Mouse (Mus musculus): ENCODE results near the gene C1qtnf9. TPM values are rescaled to one million over a fixed set of nuclear protein-coding genes. Genes with fewer than 3 reads are reported as not detected.
A peak's percentile ranks its signal among the peaks of the same experiment; 100 is the strongest.

Gene C1qtnf9
- total RNA-seq, 2 experiments from 2014 or later = not detected

DNA sequence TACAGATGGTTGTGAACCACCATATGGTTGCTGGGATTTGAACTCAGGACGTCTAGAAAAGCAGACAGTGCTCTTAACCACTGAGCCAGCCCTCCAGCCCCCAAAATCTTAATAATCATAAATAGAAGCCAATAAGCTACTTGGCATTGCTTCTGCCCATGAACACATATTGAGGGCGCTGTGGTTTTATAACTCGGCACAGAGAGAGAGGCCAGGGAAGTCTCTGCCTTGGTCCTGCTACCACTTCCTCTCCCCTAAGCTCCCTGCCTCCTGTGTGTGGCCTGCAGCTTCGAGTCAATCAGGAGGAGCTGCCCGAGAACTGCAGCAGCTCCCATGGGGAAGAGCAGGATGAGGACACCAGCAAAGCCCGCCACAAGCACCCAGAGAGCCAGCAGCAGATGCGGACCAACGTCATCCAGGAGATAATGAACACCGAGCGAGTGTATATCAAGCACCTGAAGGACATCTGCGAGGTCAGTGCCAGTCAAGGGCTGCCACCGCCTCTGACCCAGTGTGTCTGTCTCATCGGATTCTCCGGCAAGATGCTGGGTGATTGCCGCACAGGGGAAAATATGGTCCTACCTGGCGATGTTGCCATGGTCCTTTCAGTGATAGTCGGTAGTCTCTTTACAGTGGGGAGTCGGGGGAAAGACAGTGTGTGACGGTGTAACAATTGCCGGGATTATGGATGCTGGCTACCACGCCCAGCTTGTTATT lies 20.6 kb upstream of the C1qtnf9 start:
- ATAC-seq (replicated peaks; ENCODE audit: poor library complexity, severe bottlenecking) = peak; percentile 39

DNA sequence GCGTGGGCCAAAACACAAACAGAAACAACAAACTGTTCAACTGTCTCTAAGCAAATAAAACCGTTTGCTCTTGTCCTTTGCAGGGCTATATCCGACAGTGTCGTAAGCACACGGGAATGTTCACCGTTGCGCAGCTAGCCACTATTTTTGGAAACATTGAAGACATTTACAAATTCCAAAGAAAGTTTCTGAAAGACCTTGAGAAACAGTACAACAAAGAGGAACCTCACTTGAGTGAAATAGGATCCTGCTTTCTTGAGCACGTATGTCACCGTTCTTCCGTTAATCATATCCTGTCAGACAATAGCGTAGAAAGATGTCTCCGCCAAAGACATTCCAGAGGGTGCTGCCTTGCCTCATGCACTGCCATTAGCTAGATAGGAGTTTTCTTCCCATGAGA lies 18.1 kb upstream of the C1qtnf9 start:
- ATAC-seq (replicated peaks; ENCODE audit: poor library complexity, severe bottlenecking) = peak; percentile 56

GRCm38 (mm10) chr14:60751581-60751980 lies 16.4 kb upstream of the C1qtnf9 start:
- no peak for ATAC-seq (replicated peaks; ENCODE audit: poor library complexity, severe bottlenecking)

- ATAC-seq (replicated peaks; ENCODE audit: poor library complexity, severe bottlenecking) = peak; percentile 15; the same call in 1 of the 2 replicates
Observed at GRCm38 (mm10) chr14:60752892-60753800, 14.8 kb upstream of the C1qtnf9 start.

- ATAC-seq (replicated peaks; ENCODE audit: poor library complexity, severe bottlenecking) = no peak
Observed at GRCm38 (mm10) chr14:60753801-60754126, 14.2 kb upstream of the C1qtnf9 start.

DNA sequence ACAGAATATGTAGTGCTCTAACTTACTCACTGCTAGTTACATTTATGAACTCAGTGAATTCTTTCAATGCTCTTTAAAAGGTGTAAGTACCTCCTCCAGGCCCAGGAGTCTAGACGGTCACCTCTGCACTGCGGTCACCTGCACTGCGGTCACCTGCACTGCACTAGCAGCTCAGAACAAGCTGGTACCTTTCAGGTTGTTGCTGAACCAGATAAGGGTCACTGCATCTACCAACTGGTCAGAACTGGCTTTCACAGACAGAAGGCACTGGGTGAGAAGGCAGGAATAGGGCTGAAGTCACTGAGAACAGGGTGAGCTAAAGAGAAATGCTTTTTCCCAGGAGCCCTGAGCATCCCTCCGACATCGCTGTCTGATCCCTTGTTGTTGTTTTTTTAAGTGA lies 13.3 kb upstream of the C1qtnf9 start:
- no peak for ATAC-seq (replicated peaks; ENCODE audit: poor library complexity, severe bottlenecking)

- ATAC-seq (replicated peaks; ENCODE audit: poor library complexity, severe bottlenecking) = no peak
Observed at GRCm38 (mm10) chr14:60756271-60756670, 11.7 kb upstream of the C1qtnf9 start.

DNA sequence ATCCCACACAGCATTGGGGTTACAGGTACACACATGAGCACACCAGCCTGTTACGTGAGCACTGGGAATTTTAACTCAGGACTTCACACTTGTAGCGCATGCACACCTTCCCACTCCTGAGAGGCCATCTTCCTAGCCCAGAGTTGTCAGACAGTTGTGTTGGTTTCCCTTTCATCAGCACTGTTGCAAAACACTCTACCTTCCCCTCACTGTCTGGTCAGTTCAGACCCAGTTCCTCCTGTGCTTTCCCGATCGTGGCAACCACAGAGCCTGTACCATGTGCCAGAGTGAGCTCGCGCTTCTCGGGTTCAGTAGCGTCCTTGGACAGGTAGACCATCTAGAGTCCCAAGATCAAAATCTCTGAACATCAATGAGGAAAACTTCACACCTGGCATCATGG lies 10.7 kb upstream of the C1qtnf9 start:
- ATAC-seq (replicated peaks; ENCODE audit: poor library complexity, severe bottlenecking) = peak; percentile 85

- ATAC-seq (replicated peaks; ENCODE audit: poor library complexity, severe bottlenecking) = peak; percentile 70
Observed at GRCm38 (mm10) chr14:60757722-60758121, 10.2 kb upstream of the C1qtnf9 start.

- no peak for ATAC-seq (replicated peaks; ENCODE audit: poor library complexity, severe bottlenecking)
Observed at GRCm38 (mm10) chr14:60759097-60759496, 8.8 kb upstream of the C1qtnf9 start.

DNA sequence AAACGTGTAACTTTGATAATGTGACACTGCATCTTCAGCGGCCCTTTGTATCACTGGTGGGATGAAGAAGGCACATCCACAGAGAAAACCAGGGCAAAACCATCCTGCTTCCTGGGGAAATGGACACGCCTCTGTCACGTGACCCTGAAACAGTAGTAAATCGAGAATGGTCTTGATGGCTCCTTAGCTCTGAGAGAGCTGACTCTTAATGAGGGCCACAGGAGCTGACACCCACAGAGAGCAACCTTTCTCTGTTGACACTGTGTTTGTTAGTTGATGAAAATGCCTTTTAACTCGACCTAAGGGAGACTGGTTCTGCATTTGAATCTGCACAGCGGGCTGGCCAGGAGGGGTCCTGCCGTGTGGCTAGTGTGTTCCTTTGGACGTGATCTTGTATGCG lies 6.1 kb upstream of the C1qtnf9 start:
- no peak for ATAC-seq (replicated peaks; ENCODE audit: poor library complexity, severe bottlenecking)

GRCm38 (mm10) chr14:60762754-60763153 lies 5.2 kb upstream of the C1qtnf9 start:
- ATAC-seq (replicated peaks; ENCODE audit: poor library complexity, severe bottlenecking) = no peak

DNA sequence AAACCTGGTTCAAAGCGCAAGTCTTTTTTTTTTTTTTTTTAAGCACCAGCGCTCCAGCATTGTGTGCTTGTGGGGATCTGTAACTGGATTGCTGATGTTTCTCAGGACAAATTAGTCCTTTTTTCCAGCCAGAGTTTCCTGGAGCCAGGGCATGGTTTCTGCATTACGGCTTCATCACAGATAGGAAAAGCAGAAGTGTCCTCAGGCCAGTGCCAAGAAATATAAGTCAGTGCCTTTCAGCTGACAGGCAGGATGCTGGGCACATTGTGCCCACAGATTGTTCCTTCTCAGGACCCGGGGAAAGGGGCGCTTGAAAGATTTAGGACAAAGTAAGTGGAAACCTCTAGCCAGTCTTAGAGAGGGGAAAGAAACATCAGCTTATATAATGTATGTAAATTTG lies 4.2 kb upstream of the C1qtnf9 start:
- ATAC-seq (replicated peaks; ENCODE audit: poor library complexity, severe bottlenecking) = peak; percentile 56

GRCm38 (mm10) chr14:60764526-60764925 lies 3.4 kb upstream of the C1qtnf9 start:
- no peak for ATAC-seq (replicated peaks; ENCODE audit: poor library complexity, severe bottlenecking)

- ATAC-seq (replicated peaks; ENCODE audit: poor library complexity, severe bottlenecking) = no peak
Observed at GRCm38 (mm10) chr14:60765025-60765424, 2.9 kb upstream of the C1qtnf9 start.

- ATAC-seq (replicated peaks; ENCODE audit: poor library complexity, severe bottlenecking) = no peak
Observed at GRCm38 (mm10) chr14:60769340-60769739, 1.4 kb downstream of the C1qtnf9 start.

DNA sequence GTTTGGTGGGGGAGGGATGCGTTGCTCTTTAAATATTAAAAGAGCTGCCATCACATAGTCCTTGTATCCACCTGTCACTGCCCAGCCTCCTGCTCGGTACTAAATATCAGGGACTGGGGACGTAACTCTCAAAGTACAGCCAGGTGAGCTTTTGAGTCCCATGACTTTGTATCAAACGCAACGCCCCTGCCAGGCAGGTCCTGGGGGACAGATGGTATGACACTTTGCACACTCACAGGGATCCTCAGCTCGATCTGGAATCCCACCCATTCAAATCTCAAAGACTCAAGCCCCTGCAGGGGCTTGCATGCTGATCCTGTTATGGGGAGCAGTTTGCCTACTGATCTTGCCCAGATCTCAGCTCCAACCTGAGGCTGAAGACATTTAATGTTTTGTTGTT lies 2.7 kb downstream of the C1qtnf9 start:
- no peak for ATAC-seq (replicated peaks; ENCODE audit: poor library complexity, severe bottlenecking)

GRCm38 (mm10) chr14:60771057-60771456 lies 3.1 kb downstream of the C1qtnf9 start:
- ATAC-seq (replicated peaks; ENCODE audit: poor library complexity, severe bottlenecking) = peak; percentile 83

- ATAC-seq (replicated peaks; ENCODE audit: poor library complexity, severe bottlenecking) = no peak; the same call in 1 of the 2 replicates
Observed at GRCm38 (mm10) chr14:60773476-60773875, 5.5 kb downstream of the C1qtnf9 start.

GRCm38 (mm10) chr14:60776521-60776920 lies 8.6 kb downstream of the C1qtnf9 start:
- no peak for ATAC-seq (replicated peaks; ENCODE audit: poor library complexity, severe bottlenecking)

DNA sequence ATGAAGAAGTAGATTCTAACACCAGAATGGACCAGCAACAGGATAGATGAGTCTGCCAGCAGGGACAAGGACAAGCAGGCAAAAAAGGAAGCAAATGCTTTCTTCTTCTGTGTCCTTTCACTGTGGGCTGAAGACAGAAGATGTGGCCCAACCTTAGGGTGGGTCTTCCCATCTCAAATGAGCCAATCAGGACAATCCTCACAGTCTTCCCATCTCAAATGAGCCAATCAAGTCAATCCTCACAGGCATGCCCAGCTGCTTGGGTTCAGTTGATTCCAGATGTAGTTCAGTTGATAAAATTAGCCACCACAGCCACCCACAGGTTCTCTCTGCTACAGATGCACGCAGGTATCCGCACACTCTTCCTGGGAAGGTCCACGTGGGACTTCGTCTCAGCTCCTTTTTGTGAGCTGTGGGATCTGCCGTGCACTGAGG lies 9.6 kb downstream of the C1qtnf9 start:
- ATAC-seq (replicated peaks; ENCODE audit: poor library complexity, severe bottlenecking) = peak; percentile 68

GRCm38 (mm10) chr14:60779198-60779597 lies 11.3 kb downstream of the C1qtnf9 start:
- ATAC-seq (replicated peaks; ENCODE audit: poor library complexity, severe bottlenecking) = no peak

All from granulocyte monocyte progenitor cell, adult 5-6 weeks (primary cell).